Mouse (Mus musculus): Measurements from ENCODE around the gene Pard3.

- TF ChIP-seq POLR2A (IDR thresholded peaks at IDR 0.05; ENCODE audit: borderline replicate concordance, extremely low read depth, low read depth, low read length) (no peak), CTCF (IDR thresholded peaks at IDR 0.05; ENCODE audit: insufficient read depth, low read length) (no peak)
Measured at GRCm38 (mm10) chr8:127368347-127368746, 304.7 kb downstream of the Pard3 start.

Data from lung, adult 2 months (tissue).